Mouse (Mus musculus): ENCODE data around the gene Nipbl. TPM values are rescaled to one million over a fixed set of nuclear protein-coding genes. Genes with fewer than 3 reads are reported as not detected.

The Nipbl gene
- polyA plus RNA-seq, 1 experiment, result 7.1 TPM

DNA sequence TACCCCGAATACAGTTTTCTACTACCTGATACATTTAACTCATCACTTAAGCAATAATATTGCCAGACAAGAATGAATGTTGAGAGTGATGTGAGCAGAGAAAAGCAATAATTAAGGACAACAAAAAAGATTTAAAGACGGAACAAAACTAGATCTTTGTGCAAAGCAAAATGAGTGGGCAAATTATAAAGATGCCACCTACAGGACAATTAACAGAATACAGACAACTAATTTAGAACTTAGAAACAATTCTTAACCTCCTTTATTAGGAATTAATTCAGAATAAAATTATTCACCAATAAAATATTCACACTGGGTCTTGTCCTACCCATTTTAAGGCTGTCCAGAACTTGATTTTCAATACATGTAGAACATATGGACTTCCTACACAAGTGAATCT, 38.0 kb downstream of the Nipbl start:
- no peak for DNase-seq
- WGBS, result 84% methylated on average over 2 of the region's 2 CpGs
- Histone ChIP-seq H3K4me1 (ENCODE audit: control insufficient read depth, insufficient read depth, low read length) (peaks cover 7% of the 10 kb centered on the region), H3K4me3 (replicated peaks; ENCODE audit: extremely low read depth, low read depth, low read length) (no peak overlapping the region)
- TF ChIP-seq POLR2A (IDR thresholded peaks at IDR 0.05; ENCODE audit: borderline replicate concordance, extremely low read depth, low read depth, low read length), result no peak

DNA sequence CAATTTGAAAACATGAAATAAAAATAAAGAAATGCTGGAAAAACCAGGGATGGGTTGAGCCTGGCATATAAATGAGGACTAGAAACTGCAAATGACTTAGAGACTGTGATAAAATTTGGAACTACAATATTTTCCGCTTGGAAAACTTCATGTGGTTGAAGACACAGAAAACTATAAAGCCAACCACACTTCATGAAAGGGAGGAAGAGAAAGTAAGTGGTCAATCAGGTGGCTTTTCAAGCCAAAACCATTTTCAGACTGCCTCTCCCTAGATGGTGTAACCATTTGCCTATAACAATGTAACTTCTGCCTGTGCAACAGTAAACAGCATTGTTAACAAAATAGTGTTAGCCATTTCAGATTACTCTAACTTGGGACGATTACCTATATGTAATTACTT, 41.7 kb downstream of the Nipbl start:
- DNase-seq, result no peak
- 83% methylated on average over 2 of the region's 2 CpGs for WGBS
- Histone ChIP-seq H3K4me3 (replicated peaks; ENCODE audit: extremely low read depth, low read depth, low read length) (no peak overlapping the region), H3K4me1 (ENCODE audit: control insufficient read depth, insufficient read depth, low read length) (peaks cover 2% of the 10 kb centered on the region)
- TF ChIP-seq CTCF (IDR thresholded peaks at IDR 0.05; ENCODE audit: insufficient read depth, low read length) (no peak), POLR2A (IDR thresholded peaks at IDR 0.05; ENCODE audit: borderline replicate concordance, extremely low read depth, low read depth, low read length) (no peak)

DNA sequence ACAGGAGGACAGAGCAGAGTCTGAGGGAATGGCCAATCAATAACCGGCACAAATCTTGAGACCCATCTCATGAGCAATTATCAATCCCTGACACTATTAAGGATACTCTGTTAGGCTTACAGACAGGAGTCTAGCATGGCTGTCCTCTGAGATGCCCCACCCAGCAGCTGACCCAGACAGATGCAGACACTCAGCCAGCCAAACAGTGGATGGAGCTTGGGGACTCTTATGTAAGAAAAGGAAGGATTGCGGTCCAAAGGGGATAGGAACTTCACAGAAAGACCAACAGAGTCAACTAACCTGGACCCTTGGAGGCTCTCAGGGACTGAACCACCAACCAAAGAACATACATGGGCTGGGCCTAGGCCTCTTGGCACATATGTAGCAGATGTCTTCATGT, 42.7 kb downstream of the Nipbl start:
- WGBS, result 82% methylated on average over 2 of the region's 2 CpGs
- no peak for TF ChIP-seq CTCF (IDR thresholded peaks at IDR 0.05; ENCODE audit: insufficient read depth, low read length)
- TF ChIP-seq POLR2A (IDR thresholded peaks at IDR 0.05; ENCODE audit: borderline replicate concordance, extremely low read depth, low read depth, low read length), result no peak
- Histone ChIP-seq H3K4me3 (replicated peaks; ENCODE audit: extremely low read depth, low read depth, low read length) (no peak overlapping the region), H3K4me1 (ENCODE audit: control insufficient read depth, insufficient read depth, low read length) (peaks cover 2% of the 10 kb centered on the region)
- DNase-seq, result no peak

DNA sequence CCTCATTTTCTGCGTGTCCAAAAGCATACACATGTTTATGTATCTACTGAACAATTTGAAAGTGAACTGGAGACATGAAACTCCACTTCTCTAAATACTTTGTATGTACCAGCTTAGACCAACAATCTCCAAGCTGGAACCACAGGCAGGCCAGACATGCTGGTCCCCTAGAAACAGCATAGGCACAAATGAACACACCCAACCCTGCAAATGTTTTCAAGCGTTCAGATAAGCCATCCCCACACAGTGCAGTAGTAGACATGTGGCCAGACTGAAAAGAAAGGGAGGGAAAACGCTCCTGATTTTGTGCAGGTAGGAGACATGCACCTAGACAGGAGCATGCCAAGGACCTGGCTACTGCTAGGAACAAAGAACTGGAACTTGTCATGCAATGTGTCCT, 52.5 kb downstream of the Nipbl start:
- DNase-seq, result no peak
- TF ChIP-seq POLR2A (IDR thresholded peaks at IDR 0.05; ENCODE audit: borderline replicate concordance, extremely low read depth, low read depth, low read length), result no peak
- no peak for TF ChIP-seq CTCF (IDR thresholded peaks at IDR 0.05; ENCODE audit: insufficient read depth, low read length)
- H3K4me3 ChIP-seq (replicated peaks; ENCODE audit: extremely low read depth, low read depth, low read length), result no peak overlapping the region
- peaks cover 5% of the 10 kb centered on the region; the same call in 1 of the 2 replicates for H3K4me1 ChIP-seq (ENCODE audit: control insufficient read depth, insufficient read depth, low read length)
- WGBS, result 69% methylated on average over 3 of the region's 3 CpGs

DNA sequence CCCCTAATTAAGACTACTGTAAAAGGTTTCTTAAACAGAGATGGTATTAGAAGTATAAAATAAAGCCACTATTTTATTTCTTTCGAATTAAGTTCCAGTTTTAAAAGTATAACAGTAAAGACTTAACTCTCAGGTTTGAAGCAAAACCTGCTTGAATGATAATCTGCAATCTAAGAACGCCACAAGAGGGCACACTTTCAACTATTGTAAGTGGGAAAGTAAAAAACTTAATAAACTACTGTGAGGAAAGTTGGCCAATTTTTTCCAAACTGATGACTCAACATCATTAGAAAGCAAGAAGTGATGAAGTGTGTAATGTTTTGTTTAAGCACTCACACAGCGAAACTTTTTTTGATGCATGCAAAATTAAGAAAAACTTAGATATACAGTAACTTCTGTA, 62.0 kb downstream of the Nipbl start:
- TF ChIP-seq POLR2A (IDR thresholded peaks at IDR 0.05; ENCODE audit: borderline replicate concordance, extremely low read depth, low read depth, low read length) (no peak), CTCF (IDR thresholded peaks at IDR 0.05; ENCODE audit: insufficient read depth, low read length) (no peak)
- no peaks in the 10 kb centered on the region; the same call in 1 of the 2 replicates for H3K4me1 ChIP-seq (ENCODE audit: control insufficient read depth, insufficient read depth, low read length)
- WGBS, result 40% methylated on average over 3 of the region's 3 CpGs
- H3K4me3 ChIP-seq (replicated peaks; ENCODE audit: extremely low read depth, low read depth, low read length), result no peak overlapping the region
- DNase-seq, result no peak

DNA sequence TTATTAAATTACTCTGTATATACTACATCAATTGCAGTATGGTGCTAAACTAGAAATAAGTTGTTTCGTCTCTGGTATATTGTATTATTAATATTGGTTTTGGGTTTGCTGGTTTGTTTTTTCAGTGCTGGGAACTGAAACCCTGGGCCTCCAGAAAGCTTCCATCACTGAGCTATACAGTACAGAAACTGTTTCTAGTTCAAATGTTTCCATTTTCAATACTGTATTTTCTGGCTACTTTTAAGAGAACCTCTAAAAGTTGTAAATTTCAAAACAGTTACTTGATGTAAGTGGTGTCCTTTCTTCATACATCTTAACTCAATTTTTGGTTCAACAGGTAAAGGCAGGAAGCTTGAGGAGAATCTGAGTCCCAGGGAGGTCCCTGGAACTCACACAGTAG, 68.6 kb downstream of the Nipbl start:
- H3K4me1 ChIP-seq (ENCODE audit: control insufficient read depth, insufficient read depth, low read length), result peaks cover 3% of the 10 kb centered on the region; the same call in 1 of the 2 replicates
- WGBS, result 91% methylated on average over 1 of the region's 1 CpGs
- DNase-seq, result no peak
- TF ChIP-seq CTCF (IDR thresholded peaks at IDR 0.05; ENCODE audit: insufficient read depth, low read length), result no peak
- no peak for TF ChIP-seq POLR2A (IDR thresholded peaks at IDR 0.05; ENCODE audit: borderline replicate concordance, extremely low read depth, low read depth, low read length)
- no peak overlapping the region for H3K4me3 ChIP-seq (replicated peaks; ENCODE audit: extremely low read depth, low read depth, low read length)

DNA sequence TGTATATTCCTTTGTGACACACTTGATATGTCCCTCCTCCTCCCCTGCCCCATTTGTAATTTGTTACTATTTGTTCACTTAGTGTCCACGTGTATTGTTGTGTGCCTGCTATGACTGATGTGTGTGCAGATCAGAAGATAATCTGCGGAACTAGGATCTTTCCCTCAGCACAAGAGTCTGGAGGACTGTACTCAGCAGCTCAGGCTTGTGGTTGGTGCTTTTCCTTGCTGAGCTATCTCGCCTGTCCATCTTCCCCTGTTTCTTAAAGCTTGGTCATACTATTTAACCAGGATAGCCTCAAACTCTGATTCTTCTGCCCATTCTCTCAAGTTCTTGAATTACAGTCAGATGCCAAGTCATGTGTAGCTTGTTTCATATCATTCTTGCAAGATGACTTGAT, 69.5 kb downstream of the Nipbl start:
- no peak for TF ChIP-seq POLR2A (IDR thresholded peaks at IDR 0.05; ENCODE audit: borderline replicate concordance, extremely low read depth, low read depth, low read length)
- 31% methylated on average over 3 of the region's 3 CpGs for WGBS
- no peak for DNase-seq
- Histone ChIP-seq H3K4me1 (ENCODE audit: control insufficient read depth, insufficient read depth, low read length) (peaks cover 3% of the 10 kb centered on the region; the same call in 1 of the 2 replicates), H3K4me3 (replicated peaks; ENCODE audit: extremely low read depth, low read depth, low read length) (no peak overlapping the region)

DNA sequence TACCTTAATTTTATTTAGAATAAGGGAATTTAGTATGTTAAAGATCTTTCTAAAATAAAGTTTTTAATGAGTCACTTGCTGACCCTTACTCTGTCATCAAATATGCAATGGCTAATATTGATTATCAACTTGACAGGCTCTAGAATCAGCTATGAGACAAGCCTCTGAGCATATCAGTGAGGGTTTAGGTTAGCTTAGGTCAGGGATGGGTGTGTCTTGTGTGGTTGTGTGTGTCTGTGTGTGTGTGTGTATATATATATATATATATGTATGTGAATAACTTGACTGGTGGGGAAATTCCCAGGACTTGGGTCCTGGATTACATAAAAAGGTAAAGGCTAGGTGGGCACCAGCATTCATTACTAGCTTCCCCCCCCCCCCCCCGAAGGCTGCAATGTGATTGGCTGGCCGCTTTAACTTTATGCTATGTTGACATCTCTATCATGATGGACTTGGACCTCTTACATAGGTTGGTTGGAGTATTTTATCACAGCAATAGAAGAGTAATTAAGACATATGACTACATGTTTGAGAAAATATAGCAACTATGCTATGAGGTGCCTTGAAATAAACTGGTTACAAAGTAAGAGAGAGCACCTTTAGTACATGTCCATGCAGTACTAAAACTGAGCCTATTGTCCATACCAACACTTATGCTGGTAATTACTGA, 97.0 kb downstream of the Nipbl start:
- no peak for TF ChIP-seq POLR2A (IDR thresholded peaks at IDR 0.05; ENCODE audit: borderline replicate concordance, extremely low read depth, low read depth, low read length)
- no peak for DNase-seq
- Histone ChIP-seq H3K4me1 (ENCODE audit: control insufficient read depth, insufficient read depth, low read length) (no peaks in the 10 kb centered on the region), H3K4me3 (replicated peaks; ENCODE audit: extremely low read depth, low read depth, low read length) (no peak overlapping the region)
- WGBS, result 98% methylated on average over 2 of the region's 2 CpGs

DNA sequence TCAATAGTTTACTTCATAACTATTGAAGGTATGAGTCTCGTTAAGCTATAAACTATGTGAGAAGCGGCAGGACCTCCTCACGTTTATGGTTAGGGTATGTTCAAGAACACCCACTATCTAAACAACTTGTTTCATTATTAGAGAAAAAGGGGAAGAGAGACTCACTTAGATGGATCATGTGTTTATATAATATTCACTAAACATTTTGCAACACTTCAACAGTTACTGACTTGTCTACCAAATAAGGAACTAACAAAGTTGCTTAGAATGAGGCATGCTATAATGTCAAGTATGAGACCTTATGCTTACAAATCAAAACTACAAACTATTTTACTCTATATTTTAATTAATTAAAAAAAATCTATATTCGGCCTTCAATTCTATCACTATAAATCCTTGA, 103.7 kb downstream of the Nipbl start:
- TF ChIP-seq CTCF (IDR thresholded peaks at IDR 0.05; ENCODE audit: insufficient read depth, low read length) (no peak), POLR2A (IDR thresholded peaks at IDR 0.05; ENCODE audit: borderline replicate concordance, extremely low read depth, low read depth, low read length) (no peak)
- WGBS, result 83% methylated on average over 4 of the region's 4 CpGs
- Histone ChIP-seq H3K4me3 (replicated peaks; ENCODE audit: extremely low read depth, low read depth, low read length) (no peak overlapping the region), H3K4me1 (ENCODE audit: control insufficient read depth, insufficient read depth, low read length) (no peaks in the 10 kb centered on the region)
- no peak for DNase-seq

DNA sequence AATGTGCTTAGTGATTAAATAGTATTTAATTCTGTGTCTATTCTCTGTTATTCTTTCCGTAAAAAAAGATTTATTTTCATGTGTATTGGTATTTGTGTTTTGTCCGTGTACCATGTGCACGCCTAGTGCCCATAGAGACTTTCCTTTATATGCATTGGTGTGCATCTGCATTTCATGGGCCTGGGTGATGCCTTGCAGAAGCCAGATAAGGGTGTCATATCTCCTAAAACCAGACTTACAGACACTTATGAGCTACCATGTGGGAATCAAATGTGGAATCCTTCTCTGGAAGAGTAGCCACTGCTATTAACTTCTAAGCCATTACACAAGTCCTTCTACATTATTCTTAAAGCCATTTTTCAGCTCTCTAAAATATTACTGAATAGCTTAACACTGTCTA, 112.7 kb downstream of the Nipbl start:
- TF ChIP-seq CTCF (IDR thresholded peaks at IDR 0.05; ENCODE audit: insufficient read depth, low read length) (no peak), POLR2A (IDR thresholded peaks at IDR 0.05; ENCODE audit: borderline replicate concordance, extremely low read depth, low read depth, low read length) (no peak)
- Histone ChIP-seq H3K4me3 (replicated peaks; ENCODE audit: extremely low read depth, low read depth, low read length) (no peak overlapping the region), H3K4me1 (ENCODE audit: control insufficient read depth, insufficient read depth, low read length) (no peaks in the 10 kb centered on the region)
- 95% methylated on average over 3 of the region's 3 CpGs for WGBS
- no peak for DNase-seq

All from lung, adult 2 months (tissue).